Mouse (Mus musculus) CH12.LX (cell line): Measurements from ENCODE around the gene Celf2. TPM values are rescaled to one million over a fixed set of nuclear protein-coding genes. Genes with fewer than 3 reads are reported as not detected.
"Not testable (repeated sequence)": the region's sequence is repeated elsewhere in the genome, so short reads cannot be mapped to it uniquely, and the experiment has no call there.

Experiments
- DNase-seq: peaks from one replicate; pipeline ENCODE4 v3.0.0-alpha.2; 2013; ENCODE audit errors: extremely low read depth
- H3K27ac ChIP-seq: 2 replicates; pipeline ENCODE4 v1.5.1; 2012; ENCODE audit warnings: low read depth, mild to moderate bottlenecking, control low read depth, moderate library complexity; ENCODE audit not compliant: insufficient read depth
- H3K27me3 ChIP-seq: replicated peaks from 2 replicates; pipeline ENCODE3; 2012; ENCODE audit warnings: inconsistent platforms
- H3K36me3 ChIP-seq, 2 experiments: replicated peaks in 1 of 2; 2 replicates each; pipeline versions ENCODE3 to v1.6.1; 2012; ENCODE audit warnings: inconsistent platforms in 1 of 2, low read length in 1 of 2, mild to moderate bottlenecking in 1 of 2, mixed read lengths in 1 of 2, moderate library complexity in 1 of 2; ENCODE audit not compliant: control insufficient read depth in 1 of 2, insufficient read depth in 1 of 2
- H3K4me1 ChIP-seq, 2 experiments: 2 replicates each; pipeline ENCODE4 v1.6.1; 2012; ENCODE audit warnings: inconsistent platforms in 1 of 2, moderate library complexity in 1 of 2; ENCODE audit not compliant: insufficient read depth in 2 of 2, control insufficient read depth in 1 of 2
- H3K4me2 ChIP-seq: 2 replicates; pipeline ENCODE4 v1.6.1; 2012; ENCODE audit warnings: low read depth, mild to moderate bottlenecking, control low read depth; ENCODE audit not compliant: poor library complexity, insufficient read depth, severe bottlenecking
- H3K4me3 ChIP-seq, 3 experiments: fragments of 150-350 bp in 1 of 3; sonication (generic) in 1 of 3; replicated peaks in 1 of 3; 2 replicates each; pipeline versions ENCODE3 to v1.5.1; 2011 to 2012; ENCODE audit warnings: low read depth in 2 of 3, low read length in 2 of 3, mild to moderate bottlenecking in 2 of 3, moderate library complexity in 2 of 3, control low read depth in 1 of 3, improper control_type of control experiment in 1 of 3, inconsistent platforms in 1 of 3, mixed read lengths in 1 of 3; ENCODE audit not compliant: poor library complexity in 1 of 3
- H3K79me2 ChIP-seq: replicated peaks from 2 replicates; pipeline ENCODE4 v1.6.1; 2012; ENCODE audit warnings: mild to moderate bottlenecking, moderate library complexity; ENCODE audit not compliant: control insufficient read depth, poor library complexity, insufficient read depth, severe bottlenecking; ENCODE audit errors: extremely low read depth
- H3K9ac ChIP-seq: 2 replicates; pipeline ENCODE4 v1.6.1; 2012; ENCODE audit warnings: low read depth, mild to moderate bottlenecking, control low read depth, moderate library complexity; ENCODE audit not compliant: insufficient read depth
- H3K9me3 ChIP-seq: replicated peaks from 2 replicates; pipeline ENCODE3; 2012; ENCODE audit warnings: low read length, inconsistent platforms, mixed read lengths
- CTCF ChIP-seq, 2 experiments: IDR thresholded peaks in 1 of 2; conservative IDR thresholded peaks in 1 of 2; 2 replicates each; pipeline ENCODE4 v1.5.1; 2011 to 2012; ENCODE audit warnings: low read depth in 2 of 2, low read length in 2 of 2, improper control_type of control experiment in 1 of 2, inconsistent platforms in 1 of 2, mild to moderate bottlenecking in 1 of 2, moderate library complexity in 1 of 2
- E2F4 ChIP-seq: IDR thresholded peaks from 2 replicates; pipeline ENCODE4 v1.6.1; 2011; ENCODE audit warnings: low read depth, low read length, improper control_type of control experiment; ENCODE audit not compliant: insufficient replicate concordance
- KAT2A ChIP-seq: IDR thresholded peaks from 2 replicates; pipeline ENCODE4 v1.6.1; 2012; ENCODE audit warnings: low read length, improper control_type of control experiment, inconsistent platforms; ENCODE audit not compliant: insufficient replicate concordance
- MAZ ChIP-seq: IDR thresholded peaks from 2 replicates; pipeline ENCODE4 v1.6.1; 2012; ENCODE audit warnings: low read depth, mild to moderate bottlenecking, inconsistent platforms, low read length, improper control_type of control experiment, moderate library complexity
- PAX5 ChIP-seq: IDR thresholded peaks from 2 replicates; pipeline ENCODE4 v1.6.1; 2012; ENCODE audit warnings: low read length, inconsistent platforms, mixed read lengths
- RAD21 ChIP-seq: IDR thresholded peaks from 2 replicates; pipeline ENCODE4 v1.6.1; 2011; ENCODE audit warnings: low read depth, mild to moderate bottlenecking, low read length, improper control_type of control experiment, moderate library complexity
- SIN3A ChIP-seq: IDR thresholded peaks from 2 replicates; pipeline ENCODE4 v1.6.1; 2012; ENCODE audit warnings: low read length, improper control_type of control experiment, inconsistent platforms
- SMC3 ChIP-seq: IDR thresholded peaks from 2 replicates; pipeline ENCODE4 v1.6.1; 2011; ENCODE audit warnings: low read depth, low read length, improper control_type of control experiment
- dilution Hi-C: fragments of 300-500 bp; cut with MboI; formaldehyde crosslinking; loops from 2 replicates; pipeline ENCODE4 v1.14.3; 2020; ENCODE audit warnings: low sequenced_read_pairs; ENCODE audit not compliant: extremely low pct_unique_long_range_greater_than_20kb, extremely low pct_ligation_motif_present
- in situ Hi-C: fragments of 300-500 bp; cut with MboI; formaldehyde crosslinking; loops from 3 replicates; pipeline ENCODE4 v1.14.3; 2019; ENCODE audit warnings: low sequenced_read_pairs, low pct_ligation_motif_present, low pct_unique_long_range_greater_than_20kb, mixed read lengths
- polyA plus RNA-seq: library from polyadenylated mRNA; unstranded; fragments of >175 nt; gene quantifications from 2 replicates; pipeline ENCODE4 v1.2.1, GENCODE M21; 2012; ENCODE audit warnings: low read depth; ENCODE audit not compliant: insufficient read length
- total RNA-seq, 2 experiments: library from RNA; depleted of rRNA; stranded (reverse); fragments of 300-350 nt in 1 of 2; fragments of >200 nt in 1 of 2; gene quantifications; 2 replicates each; pipeline ENCODE4 v1.2.3; 2012 to 2014

Celf2 gene
- total and polyA plus RNA-seq, 3 experiments: 51.0 to 143 (median 103) TPM

DNA sequence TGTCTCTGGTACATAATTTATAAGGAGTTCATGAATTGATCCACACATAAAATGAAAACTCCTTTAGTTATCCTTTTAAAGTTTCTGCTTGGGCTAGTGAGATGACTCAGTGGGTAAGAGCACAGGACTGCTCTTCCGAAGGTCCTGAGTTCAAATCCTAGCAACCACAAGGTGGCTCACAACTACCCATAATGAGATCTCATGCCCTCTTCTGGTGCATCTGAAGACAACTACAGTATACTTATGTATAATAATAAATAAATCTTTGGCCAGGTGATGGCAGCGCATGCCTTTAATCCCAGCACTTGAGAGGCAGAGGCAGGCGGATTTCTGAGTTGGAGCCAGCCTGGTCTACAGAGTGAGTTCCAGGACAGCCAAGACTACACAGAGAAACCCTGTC is 934.0 kb downstream of the Celf2 start:
- H3K79me2 ChIP-seq, H3K9ac ChIP-seq, H3K27ac ChIP-seq, in situ Hi-C loops, H3K4me3 ChIP-seq, H3K4me2 ChIP-seq, DNase-seq, dilution Hi-C loops, H3K27me3 ChIP-seq, H3K9me3 ChIP-seq: not testable (repeated sequence)
- peaks cover 31 to 77% of the 10 kb centered on the region in 2 experiments for H3K36me3 ChIP-seq
- peaks cover 9 to 25% of the 10 kb centered on the region in 2 experiments for H3K4me1 ChIP-seq
- TF ChIP-seq SMC3 (peak; percentile 33), CTCF (conservative IDR thresholded peaks at IDR 0.05 in 1 of 2, IDR thresholded peaks at IDR 0.05 in 1 of 2; ENCODE audit: low read depth in 2 of 2, low read length in 2 of 2) (peak in 1 of 2 experiments; percentile 59; a peak in 2 of 4 replicates), RAD21 (peak; percentile 13)

DNA sequence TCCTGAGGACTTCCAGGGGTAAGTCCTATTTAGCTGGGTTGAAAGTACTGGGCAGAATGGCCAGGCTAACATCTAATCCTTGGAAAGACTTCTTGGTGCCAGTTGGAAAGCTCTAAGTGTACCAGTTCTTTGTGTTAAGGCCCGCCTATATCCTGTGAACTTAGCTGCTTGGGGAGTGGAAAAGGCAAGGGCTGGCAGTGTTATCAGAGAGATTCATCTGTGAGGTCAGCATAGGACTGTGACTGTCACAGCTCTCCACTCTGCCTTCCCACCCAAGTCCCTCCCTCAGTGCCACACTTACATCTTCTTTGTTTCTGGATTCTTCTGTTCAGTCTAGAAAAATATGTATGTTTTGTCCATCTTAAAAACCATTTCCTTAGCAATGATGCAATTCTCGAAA is 935.7 kb downstream of the Celf2 start:
- no peak for DNase-seq
- Histone ChIP-seq H3K36me3 (peaks cover 31 to 80% of the 10 kb centered on the region in 2 experiments), H3K4me3 (no peak overlapping the region), H3K4me1 (peaks cover 3 to 13% of the 10 kb centered on the region in 2 experiments; a peak in 2 of 4 replicates), H3K27me3 (no peaks in the 10 kb centered on the region), H3K79me2 (no peaks in the 10 kb centered on the region; the same call in 1 of the 2 replicates), H3K4me2 (no peak overlapping the region), H3K27ac (no peak overlapping the region), H3K9me3 (no peaks in the 10 kb centered on the region), H3K9ac (no peak overlapping the region)
- dilution Hi-C loops (no loop called here), in situ Hi-C loops (loop anchor here (25.0 kb wide), 1 partner anchor 361 kb away; the partner anchor contains the start of gene Echdc3)
- no peak for TF ChIP-seq E2F4

- H3K79me2 ChIP-seq: no peaks in the 10 kb centered on the region
- peaks cover 0 to 7% of the 10 kb centered on the region in 2 experiments; a peak in 2 of 4 replicates for H3K4me1 ChIP-seq
- H3K36me3 ChIP-seq: peaks cover 28 to 80% of the 10 kb centered on the region in 2 experiments
- no peak overlapping the region for H3K9ac ChIP-seq
- H3K4me3 ChIP-seq: no peak overlapping the region
- no peaks in the 10 kb centered on the region for H3K27me3 ChIP-seq
- no peak for DNase-seq
- TF ChIP-seq MAZ (no peak), E2F4 (no peak), PAX5 (no peak), SIN3A (no peak), KAT2A (no peak)
- dilution Hi-C loops: no loop called here
- no peak overlapping the region for H3K27ac ChIP-seq
- H3K4me2 ChIP-seq: no peak overlapping the region
- in situ Hi-C loops: loop anchor here (25.0 kb wide), 1 partner anchor 361 kb away; the partner anchor contains the start of gene Echdc3
- no peaks in the 10 kb centered on the region for H3K9me3 ChIP-seq
These were observed 936.4 kb downstream of the Celf2 start for GRCm38 (mm10) chr2:6572976-6573375.
